Mouse (Mus musculus) fat pad, adult 2 months (tissue): ENCODE data around the gene Nat14.

Experiments
- DNase-seq: peaks from one replicate; pipeline ENCODE4 v3.0.0-alpha.2; 2011; ENCODE audit warnings: low read depth, low spot score; ENCODE audit errors: extremely low read depth

The Nat14 gene

DNA sequence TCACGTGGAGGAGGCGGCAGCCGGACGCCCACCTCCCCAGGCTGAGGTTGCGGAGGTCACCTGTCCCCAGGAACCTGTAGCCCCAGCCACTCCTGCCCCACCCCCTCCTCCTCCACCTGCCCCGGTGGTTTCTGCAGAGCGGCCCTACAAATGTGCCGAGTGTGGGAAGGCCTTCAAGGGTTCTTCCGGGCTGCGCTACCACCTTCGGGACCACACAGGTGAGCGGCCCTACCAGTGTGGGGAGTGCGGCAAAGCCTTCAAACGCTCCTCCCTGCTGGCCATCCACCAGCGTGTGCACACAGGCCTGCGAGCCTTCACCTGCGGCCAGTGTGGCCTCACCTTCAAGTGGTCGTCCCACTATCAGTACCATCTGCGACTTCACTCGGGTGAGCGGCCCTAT, 1.9 kb upstream of the Nat14 start:
- no peak for DNase-seq

DNA sequence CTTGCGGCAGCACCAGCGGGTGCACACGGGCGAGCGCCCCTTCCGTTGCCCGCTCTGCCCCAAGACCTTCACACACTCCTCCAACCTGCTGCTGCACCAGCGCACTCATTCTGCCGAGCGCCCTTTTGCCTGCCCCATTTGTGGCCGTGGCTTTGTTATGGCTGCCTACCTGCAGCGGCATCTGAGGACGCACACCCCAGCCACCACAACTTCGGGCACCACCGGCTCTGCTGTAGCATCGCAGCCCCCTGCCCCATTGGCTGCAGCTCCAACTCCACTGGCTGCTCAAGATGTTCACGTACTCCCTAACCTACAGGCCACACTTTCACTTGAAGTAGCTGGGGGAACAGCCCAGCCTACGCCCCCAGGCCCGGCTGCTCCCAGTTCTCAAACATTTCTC, 1.3 kb upstream of the Nat14 start:
- no peak for DNase-seq

DNA sequence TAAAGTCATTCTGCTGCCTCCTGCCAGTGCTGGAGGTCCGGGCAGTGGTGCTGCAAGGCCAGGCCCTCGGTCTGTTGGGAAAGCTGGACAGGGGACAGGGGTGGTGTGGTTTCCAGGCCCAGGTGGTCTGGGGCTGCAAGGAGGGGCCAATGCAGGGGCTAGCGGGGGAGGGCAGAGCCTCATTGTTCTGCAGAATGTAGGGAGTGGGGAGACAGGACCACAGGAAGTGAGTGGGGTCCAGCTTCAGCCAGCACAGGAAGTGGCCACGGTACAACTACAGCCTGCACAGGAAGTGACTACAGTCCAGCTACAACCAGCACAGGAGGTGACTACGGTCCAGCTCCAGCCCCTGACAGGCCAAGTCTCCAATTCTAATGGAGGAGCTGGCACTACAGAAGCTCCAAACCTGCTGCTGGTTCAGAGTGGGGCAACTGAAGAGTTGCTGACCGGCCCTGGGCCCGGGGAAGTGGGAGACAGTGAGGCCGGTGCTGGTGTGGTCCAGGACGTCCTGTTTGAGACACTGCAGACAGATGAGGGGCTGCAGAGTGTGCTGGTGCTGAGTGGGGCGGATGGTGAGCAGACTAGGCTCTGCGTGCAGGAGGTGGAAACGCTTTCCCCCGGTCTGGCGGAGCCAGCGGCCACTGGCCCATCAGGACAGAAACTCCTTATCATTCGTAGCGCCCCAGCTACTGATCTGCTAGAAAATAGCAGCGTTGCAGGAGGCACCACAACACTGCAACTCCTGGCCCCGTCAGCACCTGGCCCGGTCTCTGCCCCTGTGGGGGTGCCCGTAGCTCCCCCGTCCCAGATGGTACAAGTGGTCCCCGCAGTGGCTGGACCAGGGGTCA, 628 bp upstream of the Nat14 start:
- no peak for DNase-seq

DNA sequence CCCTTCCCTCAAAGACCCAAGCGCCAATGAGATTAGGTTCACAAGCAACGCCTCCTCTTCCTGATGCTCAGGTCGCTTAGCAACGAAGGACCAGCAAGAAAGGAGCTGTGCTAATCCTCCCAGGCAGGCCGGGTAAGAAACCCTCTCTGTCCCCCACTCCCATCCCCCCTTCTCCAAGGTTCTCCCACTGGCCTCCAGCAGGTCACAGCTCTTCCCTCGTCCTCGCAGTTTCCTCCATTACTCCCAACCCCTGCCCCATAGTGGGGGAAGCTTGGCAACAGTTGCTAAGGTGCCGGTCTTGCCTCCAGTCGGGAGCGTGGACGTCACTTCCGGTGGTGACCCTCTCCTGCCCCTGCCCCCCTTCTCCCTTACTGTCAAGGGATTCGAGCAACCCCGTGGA, 680 bp downstream of the Nat14 start:
- DNase-seq = no peak

DNA sequence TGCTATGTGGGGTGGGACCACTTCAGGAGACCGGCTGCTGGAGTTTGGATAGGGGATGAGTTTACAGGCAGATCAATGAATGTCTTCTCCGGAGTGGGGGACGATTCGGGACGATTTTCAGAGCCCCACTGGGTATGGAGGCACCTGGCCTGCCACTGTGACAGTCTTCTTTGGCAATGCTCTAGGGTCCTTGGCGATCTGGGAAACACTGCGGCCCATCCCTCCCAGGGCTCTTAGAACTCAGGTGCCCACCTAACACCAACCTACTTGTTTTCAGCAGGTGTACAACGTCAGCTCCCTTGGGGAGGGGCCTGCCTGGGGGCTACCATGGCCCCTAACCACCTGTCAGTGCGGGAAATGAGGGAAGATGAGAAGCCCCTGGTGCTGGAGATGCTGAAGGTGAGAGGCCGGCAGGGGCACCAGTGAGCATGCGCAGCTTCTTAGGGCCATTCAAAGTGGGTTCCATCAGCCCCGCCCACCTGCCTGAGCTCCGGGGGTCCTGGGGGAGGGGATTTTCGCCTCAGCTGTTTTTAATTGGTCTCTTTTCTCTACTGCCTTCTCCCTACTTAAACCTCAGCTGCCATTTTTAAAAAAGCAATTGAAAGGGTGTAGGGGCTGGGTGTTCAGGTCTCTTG, 1.2 kb downstream of the Nat14 start:
- DNase-seq = no peak

DNA sequence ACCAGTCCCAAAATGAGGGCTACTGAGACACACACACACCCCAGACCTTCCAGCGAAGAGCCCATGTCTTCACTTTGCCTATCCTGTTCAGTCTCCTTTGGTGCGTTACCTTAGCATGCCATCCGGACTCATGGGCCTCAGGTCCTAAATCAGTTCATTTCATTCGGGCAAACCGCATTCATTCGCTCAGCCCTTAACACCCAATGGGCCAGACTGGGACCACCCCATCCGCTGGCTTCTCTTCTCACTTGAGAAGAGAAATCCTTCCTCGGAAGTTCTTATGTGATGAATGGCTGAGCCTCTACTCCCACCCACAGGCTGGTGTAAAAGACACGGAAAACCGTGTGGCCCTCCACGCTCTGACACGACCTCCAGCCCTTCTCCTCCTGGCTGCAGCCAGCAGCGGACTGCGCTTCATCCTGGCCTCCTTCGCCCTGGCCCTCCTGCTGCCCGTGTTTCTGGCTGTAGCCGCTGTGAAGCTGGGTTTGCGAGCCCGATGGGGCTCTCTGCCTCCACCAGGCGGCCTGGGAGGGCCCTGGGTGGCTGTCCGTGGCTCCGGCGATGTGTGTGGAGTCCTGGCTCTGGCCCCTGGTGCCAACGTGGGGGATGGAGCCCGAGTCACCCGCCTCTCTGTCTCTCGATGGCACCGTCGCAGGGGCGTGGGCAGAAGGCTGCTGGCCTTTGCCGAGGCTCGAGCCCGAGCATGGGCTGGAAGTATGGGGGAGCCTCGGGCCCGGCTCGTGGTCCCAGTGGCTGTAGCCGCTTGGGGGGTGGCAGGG, 1.9 kb downstream of the Nat14 start:
- no peak for DNase-seq

DNA sequence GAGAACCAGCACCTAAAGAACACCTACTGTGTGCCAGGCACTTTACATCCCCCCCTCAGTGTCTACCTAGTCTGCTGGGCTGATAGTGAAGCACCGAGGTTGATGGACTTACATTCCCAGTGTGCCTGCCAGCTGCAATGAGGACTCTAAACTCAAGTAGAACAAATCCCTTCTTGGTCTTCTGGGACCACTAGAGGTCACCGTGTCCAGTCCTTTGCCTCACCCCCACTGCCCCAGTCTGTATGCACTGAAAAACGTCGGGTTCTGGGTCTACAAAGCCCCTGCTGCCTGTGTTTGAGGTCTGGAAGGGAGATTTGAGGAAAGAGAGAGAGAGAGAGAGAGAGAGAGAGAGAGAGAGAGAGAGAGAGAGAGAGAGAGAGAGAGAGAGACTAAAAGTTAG, 2.7 kb downstream of the Nat14 start:
- no peak for DNase-seq

DNA sequence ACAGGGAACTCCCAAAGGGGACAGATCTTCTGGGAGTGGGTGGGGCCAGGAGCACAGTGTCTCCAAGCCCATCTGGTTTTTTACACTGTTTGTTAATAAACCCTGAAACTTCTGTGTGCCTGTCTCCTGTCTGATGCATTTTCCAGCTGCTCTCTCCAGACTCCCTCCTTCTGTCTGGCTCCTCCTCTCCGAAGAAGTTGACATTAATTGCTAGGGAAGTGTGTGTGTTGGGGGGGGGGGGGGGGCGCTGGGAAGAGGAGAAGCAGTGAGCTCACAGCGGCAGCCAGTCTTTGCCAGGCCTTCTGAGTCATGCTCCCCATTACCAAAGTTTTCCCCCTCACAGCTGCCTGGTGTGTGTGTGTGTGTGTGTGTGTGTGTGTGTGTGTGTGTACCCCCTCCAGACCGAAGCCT, 3.1 kb downstream of the Nat14 start:
- DNase-seq = no peak

DNA sequence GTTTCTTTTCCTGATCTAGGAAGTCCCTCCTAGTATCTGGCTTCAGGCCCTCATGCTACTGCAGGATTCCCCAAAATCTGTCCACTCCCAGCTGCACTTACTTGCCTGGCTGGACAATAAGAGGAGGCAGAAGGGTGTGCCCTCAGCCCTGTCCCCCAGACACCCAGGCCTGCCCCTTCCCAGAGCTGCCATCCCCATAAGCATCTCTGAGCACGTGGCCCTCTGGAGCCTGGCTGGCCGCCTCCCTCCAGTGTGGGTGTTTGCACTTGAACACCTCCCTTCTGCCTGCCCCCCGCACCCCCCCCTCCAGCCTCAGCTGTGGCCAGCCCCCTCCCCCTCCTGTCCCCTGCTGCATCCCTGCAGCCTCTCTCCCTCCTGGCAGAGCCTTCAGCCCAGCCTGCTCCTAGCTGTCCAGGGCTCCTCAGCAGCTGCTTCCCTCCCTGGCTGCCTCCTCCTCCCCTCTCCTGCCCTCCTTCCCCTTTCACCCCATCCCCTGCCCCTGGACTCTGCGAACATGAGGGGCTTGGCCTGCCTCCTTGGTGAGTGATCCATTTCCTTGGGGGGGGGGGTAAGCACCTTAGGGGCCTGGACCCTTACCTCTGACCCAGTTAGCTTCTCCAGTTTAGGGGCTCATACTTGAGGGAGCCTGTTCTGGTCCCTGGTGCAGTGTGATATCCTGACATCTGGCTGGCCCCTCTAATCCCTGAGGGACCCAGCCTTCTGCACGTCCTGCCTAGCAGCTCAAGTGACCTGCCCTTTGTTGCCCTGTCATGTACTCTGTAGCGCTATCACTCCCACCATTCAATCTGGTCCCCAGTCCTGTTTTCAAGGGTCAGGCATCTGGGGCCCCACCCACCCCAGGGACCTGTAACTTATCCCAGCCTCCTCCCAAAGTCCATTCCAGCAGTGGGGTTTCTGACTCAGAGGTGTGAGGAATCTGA, 3.9 kb downstream of the Nat14 start, which contains the start of gene Ssc5d:
Gene Ssc5d, plus strand, starts transcription at position 345 of the 941 bp plus-strand sequence.
- no peak for DNase-seq

DNA sequence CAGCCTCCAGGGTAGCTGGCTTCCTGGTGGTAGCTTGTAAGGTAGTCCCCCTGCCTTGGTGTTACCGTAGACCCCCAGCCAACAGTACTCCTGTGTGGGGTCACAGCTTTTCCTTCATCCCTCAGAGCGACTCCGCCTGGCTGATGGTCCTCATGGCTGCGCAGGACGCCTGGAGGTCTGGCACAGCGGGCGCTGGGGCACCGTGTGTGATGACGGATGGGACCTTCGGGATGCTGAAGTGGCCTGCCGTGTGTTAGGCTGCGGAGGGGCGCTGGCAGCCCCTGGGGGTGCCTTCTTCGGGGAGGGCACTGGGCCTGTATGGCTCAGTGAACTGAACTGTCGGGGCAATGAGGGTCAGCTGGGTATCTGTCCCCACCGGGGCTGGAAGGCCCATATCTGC, 5.0 kb downstream of the Nat14 start:
- DNase-seq = no peak

DNA sequence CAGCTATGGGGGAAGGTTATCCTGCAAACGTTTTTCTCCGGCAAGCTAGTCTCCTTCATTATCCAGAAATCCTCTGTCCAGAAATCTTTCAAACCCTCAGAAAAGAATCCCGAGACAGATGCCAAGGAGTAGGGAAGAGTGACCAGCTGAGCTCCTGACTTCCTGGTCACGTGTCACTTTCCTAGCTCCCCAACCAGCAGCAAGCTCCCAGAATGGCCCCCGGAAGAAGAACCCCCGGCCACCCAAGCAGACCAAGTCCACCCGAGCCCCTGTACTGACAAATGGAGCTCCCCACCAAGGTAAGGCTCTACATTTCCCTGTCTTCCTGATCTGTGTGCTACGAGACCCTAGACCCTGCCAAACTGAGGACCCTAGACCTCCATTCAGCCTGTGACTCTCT, 5.9 kb downstream of the Nat14 start:
- no peak for DNase-seq

DNA sequence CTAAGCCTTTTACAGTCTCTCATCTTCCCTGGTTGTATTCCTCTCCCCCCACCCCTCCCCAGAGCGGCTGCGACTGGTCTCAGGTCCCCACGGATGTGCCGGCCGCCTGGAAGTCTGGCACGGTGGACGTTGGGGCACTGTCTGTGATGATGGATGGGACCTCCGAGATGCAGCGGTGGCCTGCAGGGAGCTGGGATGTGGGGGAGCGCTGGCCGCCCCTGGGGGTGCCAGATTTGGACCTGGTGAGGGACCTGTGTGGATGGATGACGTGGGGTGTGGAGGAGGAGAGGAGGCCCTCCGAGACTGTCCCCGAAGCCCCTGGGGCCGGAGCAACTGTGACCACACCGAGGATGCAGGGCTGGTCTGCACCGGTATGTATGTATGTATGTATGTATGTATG, 6.5 kb downstream of the Nat14 start:
- no peak for DNase-seq

DNA sequence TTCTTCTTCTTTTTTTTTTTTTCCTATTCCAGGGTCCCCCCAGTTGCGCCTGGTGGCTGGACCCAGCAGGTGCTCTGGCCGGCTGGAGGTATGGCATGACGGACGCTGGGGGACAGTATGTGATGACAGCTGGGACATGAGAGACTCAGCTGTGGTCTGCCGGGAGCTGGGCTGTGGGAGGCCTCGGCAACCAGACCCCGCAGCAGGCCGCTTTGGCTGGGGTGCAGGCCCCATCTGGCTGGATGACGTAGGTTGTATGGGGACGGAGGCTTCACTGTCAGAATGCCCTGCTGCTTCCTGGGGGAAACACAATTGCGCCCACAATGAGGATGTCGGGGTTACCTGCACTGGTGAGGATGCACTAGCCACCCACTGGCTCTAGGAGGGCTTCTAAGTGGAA, 11.3 kb downstream of the Nat14 start:
- DNase-seq = no peak

DNA sequence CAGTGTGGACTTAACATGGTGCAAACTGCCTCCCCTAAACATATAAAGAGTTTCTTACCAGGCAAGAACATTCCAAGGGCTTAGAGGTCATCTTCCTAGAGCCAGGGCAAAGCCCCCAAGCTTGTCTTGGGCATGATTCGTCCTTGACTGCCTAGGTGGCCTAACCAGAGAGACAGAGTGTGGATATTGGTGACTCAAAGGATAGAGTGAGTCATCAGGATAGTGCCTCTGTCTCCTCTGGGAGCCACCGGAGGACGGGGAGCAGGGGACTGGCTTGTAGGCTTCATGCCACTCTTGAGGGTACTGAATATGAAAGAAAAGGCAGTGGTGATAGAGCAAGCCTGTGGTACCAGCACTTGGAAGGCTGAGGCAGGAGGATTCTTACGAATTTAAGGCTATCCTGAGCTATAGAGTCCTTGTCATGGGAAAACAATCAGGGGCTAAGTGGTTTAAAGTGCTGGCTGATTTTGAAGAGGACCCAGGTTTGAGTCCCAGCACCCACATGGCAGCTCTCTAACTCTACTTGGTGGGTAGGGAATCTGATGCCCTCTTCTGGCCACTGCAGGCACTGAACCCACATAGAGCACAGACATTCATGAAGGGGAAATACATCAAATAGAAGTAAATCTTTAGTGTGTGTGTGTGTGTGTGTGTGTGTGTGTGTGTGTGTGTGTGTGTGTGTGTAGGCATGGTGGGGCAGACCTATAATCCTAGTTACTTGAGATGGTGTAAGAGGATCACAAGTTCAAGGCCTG, 12.5 kb downstream of the Nat14 start:
- no peak for DNase-seq

DNA sequence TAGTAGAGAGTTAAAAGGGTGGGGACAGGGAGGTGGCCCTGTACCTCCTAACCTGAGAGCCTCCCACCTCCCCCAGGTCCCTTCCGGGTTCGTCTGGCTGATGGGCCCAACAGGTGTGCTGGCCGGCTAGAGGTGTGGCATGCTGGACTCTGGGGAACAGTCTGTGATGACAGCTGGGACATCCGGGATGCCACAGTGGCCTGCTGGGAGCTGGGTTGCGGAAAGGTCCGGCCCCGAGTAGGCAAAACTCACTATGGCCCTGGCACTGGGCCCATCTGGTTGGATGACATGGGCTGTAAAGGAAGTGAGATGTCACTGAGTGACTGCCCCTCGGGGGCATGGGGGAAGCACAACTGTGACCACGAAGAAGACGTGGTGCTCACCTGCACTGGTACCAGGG, 15.0 kb downstream of the Nat14 start:
- no peak for DNase-seq

DNA sequence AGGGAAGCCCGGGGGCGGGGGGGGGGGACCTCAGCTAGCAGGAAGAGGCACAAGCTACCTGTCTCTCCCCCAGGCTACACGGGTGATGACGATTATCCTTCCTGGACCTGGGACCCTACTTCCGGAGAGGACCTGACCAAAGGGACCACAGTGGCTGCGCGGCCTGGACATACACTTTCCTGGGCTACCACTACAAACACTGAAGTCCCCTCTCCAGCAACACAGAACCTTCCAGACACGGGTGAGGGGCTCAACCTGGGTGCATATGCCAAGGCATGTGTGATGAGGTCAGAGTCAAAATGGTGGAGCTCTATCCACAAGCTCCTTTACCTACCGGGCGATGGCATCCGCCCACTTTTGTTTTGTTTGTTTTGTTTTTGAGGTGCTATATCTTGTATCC, 15.6 kb downstream of the Nat14 start:
- no peak for DNase-seq

DNA sequence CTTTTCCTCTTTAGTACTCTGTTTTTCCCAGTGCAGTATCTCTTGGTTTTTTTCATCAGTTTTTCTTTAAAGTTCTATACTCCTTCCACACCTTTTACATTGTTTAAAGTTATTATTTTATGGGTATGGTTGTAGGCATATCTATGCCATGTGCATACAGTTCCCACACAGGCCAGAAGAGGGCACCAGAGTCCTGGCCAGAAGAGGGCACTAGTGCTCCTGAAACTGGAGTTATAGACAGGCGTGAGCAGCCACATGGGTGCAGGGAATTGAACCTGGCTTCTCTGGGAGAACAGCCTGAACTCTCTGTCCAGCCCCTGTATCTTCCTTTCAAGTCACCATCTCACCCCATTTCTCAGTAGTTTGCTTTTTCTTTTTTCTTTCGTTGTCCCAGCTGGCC, 16.6 kb downstream of the Nat14 start:
- no peak for DNase-seq

DNA sequence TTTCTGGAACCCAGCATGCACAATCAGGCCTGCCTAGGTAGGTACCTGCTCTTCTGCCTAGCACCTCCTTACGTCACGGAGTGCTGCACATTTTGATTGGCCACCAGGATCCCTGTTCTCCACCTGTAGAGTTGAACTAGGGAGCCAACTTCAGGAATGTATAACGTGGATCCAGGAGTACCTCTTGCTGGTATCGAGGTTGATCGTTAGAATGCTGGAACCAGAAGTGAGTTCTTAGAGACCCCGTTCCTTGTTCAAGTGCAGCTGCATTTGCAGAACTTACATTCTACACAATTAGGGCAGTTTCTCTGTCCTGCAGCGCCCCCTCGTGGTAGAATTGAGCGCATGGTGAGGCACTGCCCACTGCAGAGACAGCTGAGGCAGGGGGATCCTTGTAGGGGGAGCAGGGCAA, 18.2 kb downstream of the Nat14 start:
- DNase-seq = no peak

DNA sequence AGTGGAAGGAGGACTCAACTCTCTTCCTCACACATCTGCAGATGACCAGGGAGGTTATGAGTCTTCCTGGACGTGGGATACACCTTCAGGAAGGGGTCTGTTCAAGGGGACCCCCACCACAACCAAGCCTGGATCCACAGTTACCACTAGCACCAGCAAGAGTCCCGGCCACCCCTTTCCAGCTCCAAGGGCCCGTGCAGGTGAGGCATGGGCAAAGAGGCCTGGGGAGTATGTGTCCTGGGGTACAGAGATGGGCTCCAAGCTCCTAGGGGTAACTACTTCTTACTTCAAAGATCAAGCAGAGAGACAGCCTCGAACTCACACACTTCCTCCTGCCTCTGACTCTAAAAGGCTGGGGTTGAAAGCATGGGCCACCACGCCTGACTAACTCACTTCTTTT, 20.8 kb downstream of the Nat14 start:
- no peak for DNase-seq

DNA sequence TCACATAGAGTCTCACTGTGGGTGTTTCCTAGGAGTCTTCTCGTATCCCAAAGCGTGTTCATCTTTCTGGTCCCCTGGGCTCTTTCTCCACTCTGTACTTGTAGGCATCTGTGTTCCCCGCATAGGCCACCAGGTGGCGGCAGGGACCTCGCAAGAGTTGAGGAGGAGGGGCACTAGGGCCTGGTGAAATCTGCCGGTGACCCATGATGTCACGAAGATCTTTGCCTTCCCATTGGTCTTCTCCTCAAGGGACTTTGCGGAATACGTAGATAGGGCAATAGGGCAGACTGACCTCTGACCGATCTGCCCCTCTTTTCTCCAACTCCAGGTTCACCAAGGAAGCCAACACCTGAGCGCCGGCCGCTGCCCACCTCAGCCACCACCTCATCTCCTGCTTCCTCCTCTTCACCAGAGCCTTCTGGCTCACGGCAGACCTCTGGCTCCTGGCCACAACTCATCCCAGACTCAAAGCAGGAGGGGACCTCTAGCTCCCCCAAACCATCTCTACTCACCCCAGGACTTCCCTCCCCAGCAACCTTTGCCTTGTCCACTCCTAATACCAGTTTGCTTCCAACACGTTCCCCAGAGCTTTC, 21.5 kb downstream of the Nat14 start:
- DNase-seq = peak; percentile 34
